Mouse (Mus musculus) v-Abl transformed pro-B cells (cell line): Measurements from ENCODE around the gene Ezr.
"Not testable (repeated sequence)": the region's sequence is repeated elsewhere in the genome, so short reads cannot be mapped to it uniquely, and the experiment has no call there.

Experiments
- in situ Hi-C, 2 experiments: fragments of 400-800 bp; cut with MboI; formaldehyde crosslinking; loops; one replicate each; pipeline ENCODE4 v1.15.1; 2025; ENCODE audit not compliant: unreplicated experiment in 2 of 2

The Ezr gene

DNA sequence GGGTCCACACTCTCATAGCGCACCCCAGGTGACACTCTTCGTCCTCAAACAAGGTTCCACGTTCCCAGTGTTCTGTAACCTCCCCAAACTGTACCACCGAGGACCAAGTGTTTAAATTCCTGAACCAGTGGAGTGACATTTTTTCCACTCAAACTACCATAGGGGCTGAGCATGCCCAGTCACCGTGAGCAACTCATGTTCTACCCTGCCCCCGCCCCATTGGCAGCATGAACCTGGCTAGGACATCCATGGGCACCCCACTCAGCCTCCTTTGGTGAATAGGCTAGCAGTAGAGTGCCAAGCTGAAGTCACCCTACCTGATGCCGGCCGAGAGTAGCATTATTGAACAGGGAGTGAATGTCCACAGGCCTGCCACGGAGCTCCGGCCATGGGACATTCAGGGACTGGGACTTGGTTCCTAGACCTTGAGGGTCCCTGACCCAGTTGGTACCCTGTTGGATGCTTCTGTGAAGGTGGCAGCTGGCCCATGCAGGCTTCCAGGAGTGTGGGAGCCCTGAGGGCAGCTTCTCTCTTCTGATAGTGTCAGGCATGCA lies 49.2 kb downstream of the Ezr start:
- in situ Hi-C loops: loop anchor here in 1 of 2 experiments (25.0 kb wide), 1 partner anchor 1079 kb away; no protein-coding TSS in a partner anchor

DNA sequence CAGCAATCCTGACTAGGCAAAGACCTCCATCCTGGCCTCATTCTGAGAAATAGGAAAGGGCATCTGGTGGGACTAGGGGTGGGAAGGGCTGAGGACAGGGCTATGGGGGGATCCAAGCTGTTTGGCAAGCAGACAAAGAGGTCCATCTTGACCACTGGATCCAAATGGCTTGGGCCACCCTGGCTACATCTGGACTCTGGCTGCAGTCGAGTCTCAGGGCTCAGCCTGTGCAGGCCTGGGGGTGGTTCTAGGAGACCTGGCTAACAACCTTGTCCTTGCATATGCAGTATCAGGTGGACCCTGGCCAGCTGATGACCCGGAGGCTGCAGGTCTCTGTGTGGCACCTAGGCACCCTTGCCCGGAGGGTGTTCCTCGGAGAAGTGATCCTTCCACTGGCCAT lies 49.9 kb downstream of the Ezr start:
- in situ Hi-C loops: loop anchor here in 1 of 2 experiments (25.0 kb wide), 1 partner anchor 1080 kb away; no protein-coding TSS in a partner anchor

DNA sequence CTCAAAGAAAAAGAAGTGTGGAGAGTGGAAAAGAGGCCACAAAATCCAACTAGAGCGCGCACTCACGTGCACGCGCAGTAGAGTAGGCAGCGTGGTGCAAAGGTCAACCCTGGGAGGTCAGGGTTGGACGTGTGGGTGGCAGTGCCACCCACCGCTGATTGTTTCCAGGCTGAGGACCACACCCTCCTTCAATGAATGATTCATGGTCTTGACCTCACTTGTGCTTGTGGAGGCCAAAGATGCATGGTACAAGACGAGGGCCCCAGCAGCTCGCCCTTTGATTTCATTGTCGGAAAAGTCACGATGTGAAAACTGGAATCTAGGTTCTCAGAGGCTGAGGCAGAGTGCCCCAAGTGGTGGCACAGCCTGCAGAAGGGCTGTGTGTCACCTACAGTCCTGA lies 51.0 kb downstream of the Ezr start:
- in situ Hi-C loops: loop anchor here in 1 of 2 experiments (25.0 kb wide), 1 partner anchor 1081 kb away; no protein-coding TSS in a partner anchor

DNA sequence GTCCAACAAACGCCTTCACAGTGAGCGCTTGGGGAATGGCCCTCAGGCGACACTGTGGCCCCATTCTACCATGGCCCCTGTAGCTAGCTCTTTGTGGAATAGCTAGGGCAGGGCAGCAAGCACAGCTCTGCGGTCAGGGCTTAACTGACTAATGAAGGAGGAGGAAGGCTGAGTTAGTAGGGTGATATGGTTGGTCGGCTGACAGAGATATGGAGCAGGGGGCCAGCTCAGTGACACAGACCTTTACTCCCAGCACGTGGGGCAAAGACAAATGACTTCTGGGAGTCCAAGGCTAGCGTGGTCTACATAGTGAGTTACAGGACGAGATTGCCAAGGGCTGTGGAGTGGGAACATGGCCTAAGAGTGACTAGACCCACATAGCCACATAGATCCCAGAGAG lies 51.5 kb downstream of the Ezr start:
- in situ Hi-C loops: loop anchor here in 1 of 2 experiments (25.0 kb wide), 1 partner anchor 1081 kb away; no protein-coding TSS in a partner anchor

DNA sequence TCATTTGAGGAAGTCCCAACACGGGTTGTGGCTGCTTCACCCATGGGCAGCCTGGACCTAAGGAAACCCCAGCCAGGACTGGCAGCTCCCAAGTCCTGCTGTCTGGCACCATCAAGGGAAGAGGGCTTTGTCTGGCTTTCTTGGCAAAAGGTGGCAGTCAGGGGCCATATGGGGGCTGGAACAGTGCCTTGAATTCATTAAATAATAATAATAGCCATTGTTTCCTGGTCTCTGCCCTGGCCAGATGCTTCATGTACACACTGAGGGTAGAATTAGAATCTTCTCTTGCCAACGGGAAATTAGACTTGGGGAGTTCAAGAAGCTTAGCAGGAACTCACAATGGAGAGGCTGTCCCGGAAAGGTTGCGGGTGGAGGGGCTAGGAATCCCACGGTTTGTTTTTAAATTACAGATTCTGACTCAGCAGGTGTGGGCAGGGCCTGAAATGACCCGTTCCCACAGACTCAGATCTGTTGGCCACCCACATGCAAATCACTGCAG lies 53.3 kb downstream of the Ezr start:
- in situ Hi-C loops: loop anchor here in 1 of 2 experiments (25.0 kb wide), 1 partner anchor 1083 kb away; no protein-coding TSS in a partner anchor

DNA sequence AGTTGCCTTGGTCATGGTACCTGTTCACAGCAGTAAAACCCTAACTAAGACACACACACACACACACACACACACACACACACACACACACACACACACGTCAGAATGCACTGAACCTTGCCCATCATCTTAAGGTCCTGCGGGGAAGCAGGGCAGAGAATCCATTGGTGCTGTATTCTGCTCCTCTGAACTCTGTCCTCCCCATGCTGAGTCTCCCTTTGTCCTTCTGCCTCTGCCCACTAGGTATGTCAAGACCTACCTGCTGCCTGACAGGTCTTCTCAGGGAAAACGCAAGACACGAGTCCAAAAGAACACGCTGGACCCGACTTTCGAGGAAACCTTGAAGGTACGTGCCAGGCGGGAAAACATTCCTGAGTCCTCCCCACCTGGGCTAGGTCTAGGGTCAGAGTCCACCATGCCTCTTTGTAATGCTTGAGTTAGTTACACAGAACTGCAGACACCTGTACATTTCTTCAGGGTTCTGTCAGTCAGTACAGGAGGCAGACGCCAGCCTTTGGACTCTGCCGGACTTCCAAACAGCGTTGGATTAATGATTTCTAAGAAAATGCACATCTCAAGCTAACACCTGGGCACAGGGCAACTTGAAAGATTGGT lies 54.5 kb downstream of the Ezr start:
- in situ Hi-C loops: loop anchor here in 1 of 2 experiments (25.0 kb wide), 1 partner anchor 1084 kb away; no protein-coding TSS in a partner anchor

DNA sequence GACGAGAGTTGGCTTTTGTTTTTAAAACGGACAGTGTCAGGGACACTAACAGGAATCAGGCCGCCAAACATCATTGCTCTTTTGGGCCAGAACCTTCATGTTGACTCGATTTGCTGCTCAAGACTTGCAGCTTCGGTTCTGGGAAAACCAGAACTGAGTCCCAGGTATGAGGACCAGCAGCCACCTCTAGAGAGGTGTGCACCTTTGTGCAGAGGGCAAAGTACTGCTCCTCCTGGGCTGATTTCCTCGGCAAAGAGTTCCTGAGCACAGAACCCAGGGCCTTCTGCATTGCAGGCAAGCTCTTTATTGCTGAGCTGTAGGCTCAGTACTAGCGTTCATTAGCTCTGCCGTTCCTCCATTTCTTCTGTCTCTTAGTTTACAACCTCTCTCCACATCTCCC lies 68.6 kb downstream of the Ezr start:
- in situ Hi-C loops: not testable (repeated sequence)

DNA sequence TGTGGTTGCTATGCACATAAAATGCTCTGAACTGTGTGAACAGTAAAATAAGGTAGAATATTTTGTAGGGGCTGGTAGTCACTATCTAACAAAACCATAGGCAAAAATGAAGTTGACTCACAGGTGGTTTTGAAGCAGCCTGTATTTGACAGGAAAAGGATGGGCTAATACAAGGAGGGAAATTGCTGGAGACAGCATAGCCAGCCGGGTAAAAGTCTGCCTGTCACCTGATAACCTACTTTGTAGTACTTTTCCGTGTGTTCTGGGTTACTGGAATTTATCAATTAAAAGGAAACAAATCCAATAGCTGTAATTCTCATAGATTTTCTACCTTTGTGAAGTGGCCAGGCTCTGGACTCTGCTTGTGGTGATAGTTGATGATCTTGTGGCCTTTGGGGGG lies 69.1 kb downstream of the Ezr start:
- in situ Hi-C loops: not testable (repeated sequence)

DNA sequence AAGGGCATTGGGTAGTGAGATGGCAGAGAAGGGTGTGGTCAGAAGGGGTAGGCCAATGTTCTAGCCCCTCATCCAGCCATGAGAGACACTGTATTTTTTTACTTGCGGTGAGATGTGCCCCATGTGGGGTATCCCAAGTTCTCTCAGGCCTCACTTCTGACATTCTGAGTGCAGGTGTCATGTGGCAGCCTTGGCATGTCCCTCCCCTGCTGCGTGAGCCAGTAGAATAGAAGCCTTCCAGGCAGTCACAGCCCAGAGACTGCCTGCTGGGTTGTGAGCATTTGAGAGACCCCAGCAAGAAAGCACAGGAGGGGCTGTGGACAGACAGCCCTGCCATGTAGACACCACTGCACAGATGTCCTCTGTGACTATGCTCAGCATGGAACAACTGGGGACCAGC lies 74.4 kb downstream of the Ezr start:
- in situ Hi-C loops: not testable (repeated sequence)

DNA sequence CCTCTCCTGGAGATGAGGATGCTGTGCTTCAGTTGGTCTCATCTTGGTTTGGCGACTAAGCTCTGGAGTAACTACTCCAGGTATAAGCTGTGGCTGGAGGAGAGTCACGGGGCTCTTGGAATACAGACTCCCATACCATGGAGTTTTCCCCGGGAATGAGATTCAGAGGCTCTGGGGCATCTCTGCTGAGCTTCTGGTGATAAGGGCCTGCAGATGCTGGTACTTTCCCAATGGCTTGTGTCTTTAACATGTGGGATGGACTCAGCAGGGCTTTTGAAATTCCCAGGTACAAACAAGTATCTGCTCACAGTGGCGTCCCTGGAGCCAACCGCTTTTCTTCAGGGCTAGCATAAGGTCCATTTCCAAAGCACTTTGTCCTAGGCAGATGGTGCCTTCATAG lies 75.2 kb downstream of the Ezr start:
- in situ Hi-C loops: not testable (repeated sequence)

DNA sequence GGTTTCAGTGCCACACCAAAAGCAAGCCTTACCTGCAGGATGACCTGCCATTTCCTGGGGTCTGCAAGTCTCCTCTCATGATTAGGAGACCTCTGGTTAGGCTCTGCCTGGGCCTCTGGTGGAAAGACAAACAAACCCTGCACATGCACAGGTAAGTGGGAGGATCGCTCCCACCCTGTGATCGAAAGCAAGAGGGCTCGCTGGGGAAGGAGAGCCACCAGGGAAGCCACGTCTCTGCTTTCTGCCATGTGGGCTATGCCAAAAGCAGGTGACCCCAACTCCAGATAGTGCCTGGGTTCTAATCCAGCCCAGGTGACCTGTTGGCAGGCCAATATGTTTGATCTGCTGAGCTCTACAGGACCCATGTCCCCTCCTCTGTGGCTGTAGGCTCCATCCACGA lies 76.1 kb downstream of the Ezr start:
- in situ Hi-C loops: not testable (repeated sequence)

DNA sequence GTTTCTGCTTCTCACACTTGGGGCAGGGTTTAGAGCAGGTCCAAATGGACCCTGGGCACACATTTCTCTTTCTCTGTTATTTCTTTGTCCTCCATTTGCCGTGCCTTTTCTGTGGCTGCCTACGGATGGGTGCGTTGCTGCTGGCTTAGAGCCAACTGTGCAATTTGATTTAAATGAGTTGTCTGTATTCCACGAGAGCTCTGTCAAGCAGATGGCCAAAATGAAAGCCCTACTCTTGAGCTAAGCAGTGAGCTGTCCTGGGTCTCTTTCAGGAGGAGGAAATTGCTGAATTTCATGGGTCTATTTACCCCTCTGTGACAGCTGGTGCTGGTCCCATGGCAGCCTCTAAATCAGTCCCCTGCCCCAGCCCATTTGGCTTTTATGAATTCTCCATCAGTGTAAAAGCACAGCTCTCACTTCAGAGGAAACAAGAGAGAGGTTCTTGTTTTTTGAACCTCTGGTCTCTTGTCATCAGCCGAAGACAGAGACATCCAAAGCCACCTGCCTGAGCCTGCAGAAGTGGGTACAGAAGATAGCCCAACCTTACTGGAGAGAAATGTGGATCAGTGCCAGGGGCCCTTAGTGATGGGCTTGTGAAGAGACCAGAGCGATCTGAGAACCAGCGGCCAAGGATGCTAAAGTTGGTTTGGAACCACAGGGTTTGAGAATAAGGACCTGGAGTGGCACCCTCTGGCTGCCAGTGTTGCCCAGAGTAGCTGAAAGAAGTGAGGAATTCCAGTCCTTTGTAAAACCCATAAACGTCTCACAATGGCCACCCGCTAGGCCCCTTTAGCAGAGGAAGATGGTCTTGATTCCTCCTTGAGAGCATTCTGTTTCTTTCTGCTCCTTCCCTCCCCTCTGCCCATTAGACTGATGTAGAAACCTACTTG lies 79.0 kb downstream of the Ezr start:
- in situ Hi-C loops: not testable (repeated sequence)

DNA sequence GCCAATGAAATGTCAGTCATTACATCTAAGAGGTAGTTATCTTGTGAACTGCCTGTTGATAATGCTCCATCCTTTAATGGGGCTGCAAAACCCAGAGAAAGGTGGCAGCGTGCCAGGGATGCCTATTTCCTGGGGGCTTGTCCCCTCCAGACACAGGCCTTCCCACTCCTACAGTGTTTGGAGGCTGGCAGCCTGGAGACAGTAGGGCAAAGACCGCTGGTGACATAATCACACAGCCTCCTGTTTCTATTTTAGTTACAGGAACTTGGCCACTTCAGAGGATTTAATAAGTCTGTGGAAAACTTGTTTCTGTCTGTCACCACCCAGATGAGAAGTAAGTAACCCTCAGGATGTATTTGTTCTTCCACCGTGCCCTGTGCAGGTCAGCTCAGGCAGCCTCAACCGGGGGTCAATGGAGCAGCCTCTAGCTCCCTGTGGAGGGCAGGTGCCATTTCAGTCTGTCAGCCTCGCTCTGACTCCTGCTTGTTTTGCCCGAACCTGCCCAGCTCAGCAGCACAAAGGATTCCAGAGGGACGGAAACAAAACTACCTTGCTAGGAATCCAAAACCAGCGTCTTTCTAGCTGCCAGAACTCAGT lies 79.9 kb downstream of the Ezr start:
- in situ Hi-C loops: not testable (repeated sequence)

DNA sequence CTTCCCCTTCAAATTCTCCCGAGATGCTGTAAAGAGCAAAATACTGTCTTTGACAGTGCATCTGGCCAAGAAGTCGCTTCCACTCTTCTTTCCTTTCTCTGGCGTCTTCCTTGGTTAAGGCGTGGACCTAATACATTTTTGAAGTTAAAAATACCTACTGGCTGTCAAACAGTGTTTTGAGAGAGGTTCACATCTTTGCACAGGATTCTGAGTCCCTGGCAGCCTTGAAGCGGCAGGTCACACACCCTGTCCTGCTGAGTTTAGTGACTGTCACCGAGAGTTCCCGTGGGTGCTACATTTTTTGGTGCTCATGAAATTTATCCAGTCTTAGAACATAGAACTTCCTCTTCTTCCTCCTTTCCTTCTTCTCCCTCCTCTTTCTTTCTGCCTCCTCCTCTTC lies 82.5 kb downstream of the Ezr start:
- in situ Hi-C loops: not testable (repeated sequence)

DNA sequence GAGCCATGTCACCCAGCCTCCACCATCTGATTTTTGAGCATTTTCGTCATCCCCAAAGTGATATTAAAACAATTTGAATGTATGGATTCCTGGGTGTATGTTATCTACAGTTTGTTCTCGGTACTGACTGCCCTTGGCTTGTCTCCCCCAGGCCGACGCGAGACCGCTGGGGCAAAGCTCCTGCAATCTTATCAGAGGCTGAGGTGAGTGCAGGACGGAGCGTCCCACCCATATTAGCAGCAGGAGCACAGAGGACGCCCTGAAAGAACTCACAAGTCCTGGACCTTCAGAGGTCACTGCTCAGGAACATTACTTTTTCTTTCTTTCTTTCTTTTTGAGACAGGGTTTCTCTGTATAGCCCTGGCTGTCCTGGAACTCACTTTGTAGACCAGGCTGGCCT lies 83.1 kb downstream of the Ezr start:
- in situ Hi-C loops: loop anchor here in 1 of 2 experiments (10.0 kb wide), 1 partner anchor 195 kb away; no protein-coding TSS in a partner anchor

DNA sequence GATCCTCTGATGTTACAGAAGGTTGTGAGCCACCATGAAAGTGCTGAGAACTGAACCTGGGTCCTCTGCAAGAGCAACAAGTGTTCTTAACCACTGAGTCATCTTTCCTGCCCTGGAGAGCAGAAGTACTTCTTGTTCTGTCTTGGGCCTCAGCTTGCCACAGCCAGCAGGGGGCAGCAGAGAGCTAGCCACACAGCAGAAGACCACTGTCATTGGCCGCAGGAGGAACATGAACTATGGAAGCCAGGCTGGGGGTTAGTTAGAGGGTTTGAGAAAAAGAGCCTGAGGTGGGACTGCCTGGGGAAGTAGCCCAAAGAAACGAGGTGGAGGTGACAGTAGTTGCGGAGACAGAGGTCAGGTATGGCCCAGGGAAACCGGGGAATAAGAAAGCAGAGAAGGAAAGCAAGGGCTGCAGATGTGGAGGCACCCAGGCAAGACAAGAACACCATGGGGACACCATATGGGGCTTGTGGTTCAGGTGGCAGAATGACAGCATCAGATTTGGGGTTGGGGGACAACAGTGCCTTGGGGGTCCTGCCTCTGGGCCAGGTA lies 85.3 kb downstream of the Ezr start:
- in situ Hi-C loops: loop anchor here in 1 of 2 experiments (10.0 kb wide), 1 partner anchor 198 kb away; no protein-coding TSS in a partner anchor

DNA sequence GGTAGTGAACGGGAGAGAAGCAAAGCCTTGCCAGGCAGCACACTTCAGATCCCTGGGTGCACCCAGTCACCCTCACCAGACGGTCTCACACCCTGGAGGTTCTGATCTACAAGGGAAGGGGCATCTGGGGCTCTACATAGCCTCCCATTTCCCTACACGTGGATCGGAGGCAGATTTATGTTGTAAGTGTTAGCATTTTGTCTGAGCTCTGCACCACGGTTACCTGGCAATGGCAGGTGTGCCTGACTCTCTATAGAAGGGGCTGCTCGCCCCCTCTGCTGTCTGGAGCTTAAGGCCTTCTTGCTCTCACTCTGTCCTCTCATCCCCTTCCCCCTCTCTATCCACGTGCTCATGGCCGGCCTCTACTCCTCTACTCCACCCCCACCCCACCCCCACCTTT lies 86.1 kb downstream of the Ezr start:
- in situ Hi-C loops: loop anchor here in 1 of 2 experiments (10.0 kb wide), 1 partner anchor 198 kb away; no protein-coding TSS in a partner anchor

DNA sequence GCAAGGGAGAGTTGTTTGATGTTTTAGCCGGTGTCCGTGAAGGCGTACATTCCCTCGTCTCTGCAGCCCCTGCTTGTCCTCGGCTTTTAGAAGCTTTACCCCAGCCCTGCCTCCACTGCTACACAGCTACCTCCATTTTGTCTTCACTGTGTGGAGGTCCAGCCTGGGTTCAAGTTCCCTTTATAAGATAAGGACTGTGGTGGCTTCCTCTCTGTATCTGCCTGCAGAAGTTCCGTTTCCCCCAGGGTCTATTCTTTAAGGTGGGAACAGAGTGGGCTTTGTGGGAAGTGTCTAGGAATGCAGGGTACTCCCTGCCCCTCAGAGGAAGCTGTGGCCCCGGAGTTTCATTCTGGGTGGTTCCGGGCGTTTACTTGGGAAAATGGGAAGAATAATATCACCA lies 86.9 kb downstream of the Ezr start:
- in situ Hi-C loops: loop anchor here in 1 of 2 experiments (10.0 kb wide), 1 partner anchor 199 kb away; no protein-coding TSS in a partner anchor

DNA sequence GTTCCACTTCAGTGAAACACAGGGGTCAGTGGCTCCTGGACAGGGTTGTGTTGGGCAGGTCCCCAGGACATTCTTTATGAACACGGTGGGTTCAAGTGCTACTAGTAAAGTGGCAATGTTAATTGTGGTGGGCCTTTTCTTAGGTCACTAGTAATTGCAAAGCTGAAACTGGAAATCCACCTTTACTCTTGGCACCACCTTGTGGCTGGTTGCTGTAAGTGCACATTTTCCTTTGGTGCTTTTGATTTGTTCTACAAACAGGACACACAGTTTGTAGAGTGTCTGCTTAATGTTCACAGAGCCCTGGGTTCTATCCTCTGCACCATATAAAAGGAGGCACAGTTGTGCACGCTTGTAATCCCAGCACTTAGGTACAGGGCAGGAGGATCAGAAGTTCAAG lies 91.0 kb downstream of the Ezr start:
- in situ Hi-C loops: loop anchor here in 1 of 2 experiments (10.0 kb wide), 1 partner anchor 203 kb away; no protein-coding TSS in a partner anchor

DNA sequence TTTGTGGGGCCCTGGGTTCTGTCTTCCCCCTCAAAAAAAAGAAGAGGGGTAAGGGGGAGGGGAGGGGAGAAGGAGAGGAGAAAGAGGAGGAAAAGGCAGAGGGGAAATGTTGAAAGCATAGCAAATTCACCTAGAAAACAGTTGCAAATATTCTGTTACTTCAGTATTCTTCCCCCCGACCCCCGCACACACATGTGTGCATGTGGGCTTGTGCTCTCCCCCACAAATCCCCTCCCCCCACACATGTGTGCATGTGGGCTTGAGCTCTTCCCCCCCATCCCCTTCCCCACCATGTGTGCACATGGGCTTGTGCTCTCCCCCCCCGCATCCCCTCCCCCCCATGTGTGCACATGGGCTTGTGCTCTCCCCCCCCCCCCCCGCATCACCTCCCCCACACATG lies 93.2 kb downstream of the Ezr start:
- in situ Hi-C loops: not testable (repeated sequence)
